Mouse (Mus musculus): ENCODE measurements around the gene Atoh8.

DNA sequence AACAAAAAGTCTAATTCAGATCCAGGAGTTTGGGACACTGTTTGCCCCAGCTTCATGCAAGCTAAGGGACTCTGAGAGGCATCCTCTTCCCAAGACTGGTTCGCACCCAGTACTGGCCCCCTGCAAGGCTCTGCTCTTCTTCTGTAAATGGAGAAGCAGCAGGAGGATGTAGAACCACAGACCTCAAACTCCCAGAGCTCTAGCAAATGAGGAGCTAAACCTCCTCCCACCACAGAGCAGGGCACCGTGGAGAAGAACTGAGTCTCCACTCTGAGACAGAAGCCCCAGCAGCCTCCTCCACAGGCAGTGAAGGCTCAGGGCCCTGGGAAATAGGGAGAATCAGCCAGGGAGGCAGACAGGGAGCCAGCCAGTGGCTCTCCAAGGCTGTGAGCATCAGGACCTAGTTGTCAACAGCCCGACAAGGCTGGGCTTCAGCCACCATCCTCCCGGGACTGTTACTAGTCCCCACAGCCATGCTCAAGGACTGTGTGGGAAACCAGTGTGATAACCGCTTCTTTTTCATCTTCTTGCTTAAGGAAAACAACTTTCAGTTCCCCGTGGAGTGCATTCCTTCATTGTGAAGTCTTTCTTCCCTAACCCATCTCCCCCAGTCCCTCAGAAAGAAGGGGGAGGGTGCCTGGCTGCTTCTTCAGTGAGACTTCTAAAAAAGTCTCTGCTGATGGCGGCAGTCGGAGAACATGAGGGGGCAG is 5.9 kb upstream of the Atoh8 start:
- no peak for TF ChIP-seq CTCF (conservative IDR thresholded peaks at IDR 0.05; ENCODE audit: low read length)
- no peak for TF ChIP-seq NANOG (IDR thresholded peaks at IDR 0.05; ENCODE audit: borderline replicate concordance, low read length)
- TF ChIP-seq POU5F1 (IDR thresholded peaks at IDR 0.05; ENCODE audit: borderline replicate concordance, low read length), result no peak
